Mouse (Mus musculus): ENCODE measurements around the gene Acvr1. TPM values are rescaled to one million over a fixed set of nuclear protein-coding genes. Genes with fewer than 3 reads are reported as not detected.

Acvr1 gene
- polyA plus RNA-seq, 1 experiment: 9.0 TPM

- Histone ChIP-seq H3K9me3 (replicated peaks; ENCODE audit: control insufficient read depth, insufficient read depth, low read length, poor library complexity, severe bottlenecking) (no peaks in the 10 kb centered on the region), H3K27me3 (ENCODE audit: control insufficient read depth, insufficient read depth, low read length, poor library complexity, severe bottlenecking) (no peaks in the 10 kb centered on the region), H3K27ac (ENCODE audit: insufficient read depth, low read length) (no peak overlapping the region), H3K9ac (ENCODE audit: low read depth, poor library complexity, severe bottlenecking) (no peak overlapping the region), H3K4me1 (ENCODE audit: control insufficient read depth, insufficient read depth, low read length) (no peaks in the 10 kb centered on the region), H3K36me3 (ENCODE audit: control insufficient read depth, insufficient read depth, low read length, poor library complexity, severe bottlenecking) (no peaks in the 10 kb centered on the region), H3K4me3 (ENCODE audit: low read depth, low read length) (no peak overlapping the region)
- TF ChIP-seq POLR2A (IDR thresholded peaks at IDR 0.05; ENCODE audit: insufficient read depth, low read length) (no peak), CTCF (IDR thresholded peaks at IDR 0.05; ENCODE audit: low read depth, low read length) (no peak), EP300 (IDR thresholded peaks at IDR 0.05; ENCODE audit: insufficient read depth, low read depth, low read length) (no peak)
Measured at GRCm38 (mm10) chr2:58408926-58409634, 157.9 kb downstream of the Acvr1 start.

- no peak overlapping the region for H3K9ac ChIP-seq (ENCODE audit: low read depth, poor library complexity, severe bottlenecking)
- H3K36me3 ChIP-seq (ENCODE audit: control insufficient read depth, insufficient read depth, low read length, poor library complexity, severe bottlenecking): no peaks in the 10 kb centered on the region
- H3K4me3 ChIP-seq (ENCODE audit: low read depth, low read length): no peak overlapping the region
- no peak overlapping the region for H3K27ac ChIP-seq (ENCODE audit: insufficient read depth, low read length)
- no peaks in the 10 kb centered on the region for H3K4me1 ChIP-seq (ENCODE audit: control insufficient read depth, insufficient read depth, low read length)
- H3K27me3 ChIP-seq (ENCODE audit: control insufficient read depth, insufficient read depth, low read length, poor library complexity, severe bottlenecking): no peaks in the 10 kb centered on the region
- no peaks in the 10 kb centered on the region for H3K9me3 ChIP-seq (replicated peaks; ENCODE audit: control insufficient read depth, insufficient read depth, low read length, poor library complexity, severe bottlenecking)
- TF ChIP-seq POLR2A (IDR thresholded peaks at IDR 0.05; ENCODE audit: insufficient read depth, low read length) (no peak), CTCF (IDR thresholded peaks at IDR 0.05; ENCODE audit: low read depth, low read length) (no peak), EP300 (IDR thresholded peaks at IDR 0.05; ENCODE audit: insufficient read depth, low read depth, low read length) (no peak)
Measured at GRCm38 (mm10) chr2:58403481-58403880, 163.5 kb downstream of the Acvr1 start.

GRCm38 (mm10) chr2:58388601-58389000 is 178.4 kb downstream of the Acvr1 start:
- no peaks in the 10 kb centered on the region for H3K9me3 ChIP-seq (replicated peaks; ENCODE audit: control insufficient read depth, insufficient read depth, low read length, poor library complexity, severe bottlenecking)
- no peak overlapping the region for H3K4me3 ChIP-seq (ENCODE audit: low read depth, low read length)
- H3K9ac ChIP-seq (ENCODE audit: low read depth, poor library complexity, severe bottlenecking): no peak overlapping the region
- no peaks in the 10 kb centered on the region for H3K4me1 ChIP-seq (ENCODE audit: control insufficient read depth, insufficient read depth, low read length)
- H3K27ac ChIP-seq (ENCODE audit: insufficient read depth, low read length): no peak overlapping the region
- H3K36me3 ChIP-seq (ENCODE audit: control insufficient read depth, insufficient read depth, low read length, poor library complexity, severe bottlenecking): no peaks in the 10 kb centered on the region
- TF ChIP-seq CTCF (IDR thresholded peaks at IDR 0.05; ENCODE audit: low read depth, low read length) (no peak), EP300 (IDR thresholded peaks at IDR 0.05; ENCODE audit: insufficient read depth, low read depth, low read length) (no peak), POLR2A (IDR thresholded peaks at IDR 0.05; ENCODE audit: insufficient read depth, low read length) (no peak)
- H3K27me3 ChIP-seq (ENCODE audit: control insufficient read depth, insufficient read depth, low read length, poor library complexity, severe bottlenecking): no peaks in the 10 kb centered on the region; the same call in 1 of the 2 replicates

GRCm38 (mm10) chr2:58380020-58380419 is 186.9 kb downstream of the Acvr1 start:
- Histone ChIP-seq H3K36me3 (ENCODE audit: control insufficient read depth, insufficient read depth, low read length, poor library complexity, severe bottlenecking) (no peaks in the 10 kb centered on the region), H3K9ac (ENCODE audit: low read depth, poor library complexity, severe bottlenecking) (no peak overlapping the region)
- TF ChIP-seq POLR2A (IDR thresholded peaks at IDR 0.05; ENCODE audit: insufficient read depth, low read length): no peak
- no peak for TF ChIP-seq CTCF (IDR thresholded peaks at IDR 0.05; ENCODE audit: low read depth, low read length)
- no peak for TF ChIP-seq EP300 (IDR thresholded peaks at IDR 0.05; ENCODE audit: insufficient read depth, low read depth, low read length)

GRCm38 (mm10) chr2:58379475-58379874 is 187.5 kb downstream of the Acvr1 start:
- H3K27ac ChIP-seq (ENCODE audit: insufficient read depth, low read length): no peak overlapping the region
- H3K9ac ChIP-seq (ENCODE audit: low read depth, poor library complexity, severe bottlenecking): no peak overlapping the region
- H3K4me3 ChIP-seq (ENCODE audit: low read depth, low read length): no peak overlapping the region
- no peaks in the 10 kb centered on the region for H3K9me3 ChIP-seq (replicated peaks; ENCODE audit: control insufficient read depth, insufficient read depth, low read length, poor library complexity, severe bottlenecking)
- no peak for TF ChIP-seq POLR2A (IDR thresholded peaks at IDR 0.05; ENCODE audit: insufficient read depth, low read length)
- no peaks in the 10 kb centered on the region for H3K27me3 ChIP-seq (ENCODE audit: control insufficient read depth, insufficient read depth, low read length, poor library complexity, severe bottlenecking)
- no peaks in the 10 kb centered on the region for H3K36me3 ChIP-seq (ENCODE audit: control insufficient read depth, insufficient read depth, low read length, poor library complexity, severe bottlenecking)
- H3K4me1 ChIP-seq (ENCODE audit: control insufficient read depth, insufficient read depth, low read length): no peaks in the 10 kb centered on the region

More at GRCm38 (mm10) chr2:58380020-58380419, 186.9 kb downstream of the Acvr1 start:
- H3K4me1 ChIP-seq (ENCODE audit: control insufficient read depth, insufficient read depth, low read length): no peaks in the 10 kb centered on the region
- H3K9me3 ChIP-seq (replicated peaks; ENCODE audit: control insufficient read depth, insufficient read depth, low read length, poor library complexity, severe bottlenecking): no peaks in the 10 kb centered on the region
- no peak overlapping the region for H3K4me3 ChIP-seq (ENCODE audit: low read depth, low read length)
- H3K27me3 ChIP-seq (ENCODE audit: control insufficient read depth, insufficient read depth, low read length, poor library complexity, severe bottlenecking): no peaks in the 10 kb centered on the region
- no peak overlapping the region for H3K27ac ChIP-seq (ENCODE audit: insufficient read depth, low read length)

- no peaks in the 10 kb centered on the region for H3K4me1 ChIP-seq (ENCODE audit: control insufficient read depth, insufficient read depth, low read length)
- H3K4me3 ChIP-seq (ENCODE audit: low read depth, low read length): no peak overlapping the region
- H3K9me3 ChIP-seq (replicated peaks; ENCODE audit: control insufficient read depth, insufficient read depth, low read length, poor library complexity, severe bottlenecking): no peaks in the 10 kb centered on the region
- no peak overlapping the region for H3K9ac ChIP-seq (ENCODE audit: low read depth, poor library complexity, severe bottlenecking)
- no peak for TF ChIP-seq POLR2A (IDR thresholded peaks at IDR 0.05; ENCODE audit: insufficient read depth, low read length)
- no peak for TF ChIP-seq CTCF (IDR thresholded peaks at IDR 0.05; ENCODE audit: low read depth, low read length)
- TF ChIP-seq EP300 (IDR thresholded peaks at IDR 0.05; ENCODE audit: insufficient read depth, low read depth, low read length): no peak
- H3K27me3 ChIP-seq (ENCODE audit: control insufficient read depth, insufficient read depth, low read length, poor library complexity, severe bottlenecking): no peaks in the 10 kb centered on the region
- no peaks in the 10 kb centered on the region for H3K36me3 ChIP-seq (ENCODE audit: control insufficient read depth, insufficient read depth, low read length, poor library complexity, severe bottlenecking)
- no peak overlapping the region for H3K27ac ChIP-seq (ENCODE audit: insufficient read depth, low read length)
Measured at GRCm38 (mm10) chr2:58377417-58378130, 189.4 kb downstream of the Acvr1 start.
